Mouse (Mus musculus) liver, adult 2 months (tissue): ENCODE results near the gene Gm43191. TPM values are rescaled to one million over a fixed set of nuclear protein-coding genes. Genes with fewer than 3 reads are reported as not detected.

ENCODE experiments used
- DNase-seq: peaks from one replicate; pipeline ENCODE4 v3.0.0-alpha.2; 2011; ENCODE audit warnings: low read depth, low spot score; ENCODE audit errors: extremely low read depth
- H3K27ac ChIP-seq: fragments of 200-500 bp; replicated peaks from 2 replicates; pipeline ENCODE4 v1.5.1; 2012; ENCODE audit warnings: low read depth, mild to moderate bottlenecking, control low read depth, inconsistent platforms, low read length; ENCODE audit not compliant: insufficient read depth
- H3K27me3 ChIP-seq: fragments of 200-500 bp; 2 replicates; pipeline ENCODE4 v1.6.1; 2012; ENCODE audit warnings: mild to moderate bottlenecking, moderate library complexity, low read length, inconsistent platforms; ENCODE audit not compliant: control insufficient read depth, insufficient read depth
- H3K36me3 ChIP-seq: fragments of 200-500 bp; 2 replicates; pipeline ENCODE4 v1.6.1; 2012; ENCODE audit warnings: low read length, inconsistent platforms; ENCODE audit not compliant: control insufficient read depth, insufficient read depth
- H3K4me1 ChIP-seq: fragments of 200-500 bp; 2 replicates; pipeline ENCODE4 v1.6.1; 2011; ENCODE audit warnings: low read length; ENCODE audit not compliant: control insufficient read depth, insufficient read depth
- H3K4me3 ChIP-seq: fragments of 200-500 bp; 2 replicates; pipeline ENCODE4 v1.5.1; 2011; ENCODE audit warnings: low read depth, mild to moderate bottlenecking, control low read depth, low read length, moderate library complexity; ENCODE audit not compliant: insufficient read depth
- H3K79me2 ChIP-seq: fragments of 200-500 bp; 2 replicates; pipeline ENCODE4 v1.6.1; 2012; ENCODE audit warnings: inconsistent platforms, mild to moderate bottlenecking, low read length, moderate library complexity; ENCODE audit not compliant: control insufficient read depth, insufficient read depth
- H3K9ac ChIP-seq: fragments of 200-500 bp; 2 replicates; pipeline ENCODE4 v1.6.1; 2012; ENCODE audit warnings: low read depth, mild to moderate bottlenecking, control low read depth, inconsistent platforms, low read length
- CTCF ChIP-seq: fragments of 200-500 bp; IDR thresholded peaks from 2 replicates; pipeline ENCODE4 v1.5.1; 2011; ENCODE audit warnings: low read depth, low read length, control low read depth
- POLR2A ChIP-seq: fragments of 200-500 bp; IDR thresholded peaks from 2 replicates; pipeline ENCODE4 v1.6.1; 2011; ENCODE audit warnings: low read length, control low read depth; ENCODE audit not compliant: insufficient read depth; ENCODE audit errors: extremely low read depth
- WGBS: fragments of 180-500 bp; shearing (Covaris S2); methylation state at CpG from one replicate; pipeline ENCODE4 v1.1.7; 2018; 5-methylcytosine and 5-hydroxymethylcytosine counted together
- polyA plus RNA-seq: library from polyadenylated mRNA; depleted of rRNA; stranded (reverse); fragments of >200 nt; gene quantifications from 2 replicates; pipeline ENCODE4 v1.2.3, GENCODE M21; 2012
- total RNA-seq: library from RNA; depleted of rRNA; stranded (reverse); fragments of >200 nt; gene quantifications from 2 replicates; pipeline ENCODE4 v1.2.3, GENCODE M21; 2014

Gm43191 gene
- total and polyA plus RNA-seq, 2 experiments, result not detected

GRCm38 (mm10) chr3:116718951-116719350 lies 37.9 kb upstream of the Gm43191 start:
- no peaks in the 10 kb centered on the region for H3K79me2 ChIP-seq
- WGBS, result 49% methylated on average over 3 of the region's 3 CpGs
- H3K4me3 ChIP-seq, result no peak overlapping the region
- H3K27me3 ChIP-seq, result no peaks in the 10 kb centered on the region
- no peak for TF ChIP-seq CTCF
- no peak for TF ChIP-seq POLR2A
- H3K27ac ChIP-seq, result no peak overlapping the region
- H3K36me3 ChIP-seq, result no peaks in the 10 kb centered on the region
- H3K4me1 ChIP-seq, result no peaks in the 10 kb centered on the region
- no peak for DNase-seq
- H3K9ac ChIP-seq, result no peak overlapping the region

- peak overlapping the region; percentile 79; the same call in 1 of the 2 replicates for H3K4me3 ChIP-seq
- TF ChIP-seq CTCF, result no peak
- TF ChIP-seq POLR2A, result no peak
- no peak for DNase-seq
- no peak overlapping the region for H3K27ac ChIP-seq
- no peaks in the 10 kb centered on the region for H3K36me3 ChIP-seq
- H3K9ac ChIP-seq, result no peak overlapping the region
- peaks cover 15% of the 10 kb centered on the region; the same call in 1 of the 2 replicates for H3K79me2 ChIP-seq
- H3K4me1 ChIP-seq, result peaks cover 11% of the 10 kb centered on the region
- 15% methylated on average over 5 of the region's 5 CpGs for WGBS
- H3K27me3 ChIP-seq, result no peaks in the 10 kb centered on the region
Observed at GRCm38 (mm10) chr3:116713031-116713430, 32.0 kb upstream of the Gm43191 start.

GRCm38 (mm10) chr3:116712436-116712881 lies 31.4 kb upstream of the Gm43191 start, which contains the start of gene Slc35a3:
Slc35a3 (minus strand) TSS chr3:116712831.
- TF ChIP-seq POLR2A (no peak), CTCF (no peak)
- Histone ChIP-seq H3K27ac (peak within 1 kb of the TSS; percentile 96), H3K27me3 (no peaks in the 10 kb centered on the region), H3K4me1 (peaks cover 11% of the 10 kb centered on the region), H3K9ac (peak within 1 kb of the TSS; percentile 95), H3K36me3 (no peaks in the 10 kb centered on the region), H3K4me3 (peak within 1 kb of the TSS; percentile 79), H3K79me2 (peaks cover 15% of the 10 kb centered on the region; the same call in 1 of the 2 replicates)
- 1% methylated on average over 8 of the region's 8 CpGs for WGBS
- DNase-seq, result peak; percentile 89

- H3K9ac ChIP-seq, result peak overlapping the region; percentile 95
- H3K27me3 ChIP-seq, result no peaks in the 10 kb centered on the region
- H3K27ac ChIP-seq, result peak overlapping the region; percentile 96
- H3K4me1 ChIP-seq, result peaks cover 11% of the 10 kb centered on the region
- H3K36me3 ChIP-seq, result no peaks in the 10 kb centered on the region
- H3K79me2 ChIP-seq, result peaks cover 15% of the 10 kb centered on the region; the same call in 1 of the 2 replicates
- H3K4me3 ChIP-seq, result peak overlapping the region; percentile 79
- TF ChIP-seq CTCF (no peak), POLR2A (peak; percentile 37; the same call in 1 of the 2 replicates)
- WGBS, result under 1% methylated on average over 83 of the region's 85 CpGs
- peak; percentile 72 for DNase-seq
Observed at GRCm38 (mm10) chr3:116711624-116712435, 30.8 kb upstream of the Gm43191 start.

- H3K36me3 ChIP-seq, result peaks cover 4% of the 10 kb centered on the region; the same call in 1 of the 2 replicates
- H3K4me1 ChIP-seq, result peaks cover 11% of the 10 kb centered on the region
- peaks cover 15% of the 10 kb centered on the region; the same call in 1 of the 2 replicates for H3K79me2 ChIP-seq
- H3K27ac ChIP-seq, result no peak overlapping the region
- TF ChIP-seq CTCF (no peak), POLR2A (no peak)
- no peaks in the 10 kb centered on the region for H3K27me3 ChIP-seq
- no peak for DNase-seq
- 31% methylated on average over 9 of the region's 9 CpGs for WGBS
- peak overlapping the region; percentile 48; the same call in 1 of the 2 replicates for H3K9ac ChIP-seq
- peak overlapping the region; percentile 79 for H3K4me3 ChIP-seq
Observed at GRCm38 (mm10) chr3:116710941-116711340, 29.9 kb upstream of the Gm43191 start.
